Mouse (Mus musculus) embryo, embryonic 10 days (tissue): ENCODE results near the gene Taok1.

Experiments
- DNase-seq: peaks from one replicate; pipeline ENCODE4 v3.0.0-alpha.2; 2015; ENCODE audit warnings: low spot score

The Taok1 gene

DNA sequence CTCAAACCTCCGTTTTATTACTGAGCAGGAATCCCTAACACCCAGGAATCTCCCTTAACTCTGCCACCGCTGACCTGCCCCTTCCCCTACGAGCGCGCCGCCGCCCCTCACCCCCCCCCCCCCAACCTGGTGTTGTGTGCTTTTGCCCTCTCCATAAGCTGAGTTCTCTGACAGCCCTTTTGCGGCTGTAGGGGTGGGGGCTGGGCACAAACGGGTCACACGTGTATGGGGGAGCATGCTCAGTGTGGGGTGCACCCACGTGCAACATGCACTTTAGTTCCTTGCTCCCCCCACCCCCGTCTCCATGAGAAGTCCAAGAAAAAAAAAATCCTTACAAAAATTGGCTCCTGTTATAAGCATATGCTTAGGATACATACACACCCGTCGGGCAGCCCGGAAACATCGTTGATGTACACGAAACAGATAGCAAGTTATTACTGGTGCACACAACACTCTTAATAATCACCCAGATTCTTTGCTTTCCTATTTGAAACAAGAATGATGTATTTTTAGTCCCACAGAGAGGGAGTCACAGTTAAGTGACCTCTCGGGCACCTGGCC, 115.2 kb downstream of the Taok1 start:
- DNase-seq = no peak

DNA sequence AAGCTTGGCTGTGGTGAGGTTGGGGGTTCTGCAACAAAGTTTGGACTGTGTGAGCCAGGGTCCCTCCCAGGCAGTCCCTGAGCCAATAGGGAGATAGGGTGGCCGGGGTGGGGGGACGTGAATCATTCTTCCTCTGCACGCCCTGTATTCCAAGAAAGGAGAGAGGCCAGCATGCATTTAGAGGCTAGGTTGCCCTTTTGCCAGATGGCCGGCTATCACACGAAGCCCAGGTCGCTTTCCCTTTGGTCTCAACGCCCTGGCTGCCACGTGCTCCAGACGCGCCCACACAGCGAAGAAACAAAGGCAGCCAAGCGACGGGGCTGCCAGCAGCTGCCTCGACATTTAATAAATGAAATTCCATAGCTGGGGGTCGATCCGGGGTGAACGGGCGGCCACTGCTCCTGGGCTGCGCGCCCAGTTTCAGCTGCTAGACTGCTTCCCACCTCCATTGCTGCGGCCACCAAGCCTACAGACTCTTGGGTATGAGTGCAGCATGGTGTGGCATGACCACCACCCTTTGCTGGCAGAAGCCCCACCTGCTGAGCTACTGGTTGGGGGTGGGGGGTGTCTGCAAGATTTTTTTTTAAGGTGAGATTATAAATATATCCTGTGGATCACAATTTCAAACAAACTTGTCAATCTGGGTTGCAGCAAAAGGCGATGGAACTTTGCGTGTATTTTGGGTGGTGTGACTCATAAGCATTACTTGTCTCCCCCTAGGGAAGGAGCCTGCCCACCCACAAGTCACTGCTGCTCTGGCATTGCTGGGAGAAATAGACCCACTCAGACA, 115.9 kb downstream of the Taok1 start:
- peak; percentile 86 for DNase-seq

DNA sequence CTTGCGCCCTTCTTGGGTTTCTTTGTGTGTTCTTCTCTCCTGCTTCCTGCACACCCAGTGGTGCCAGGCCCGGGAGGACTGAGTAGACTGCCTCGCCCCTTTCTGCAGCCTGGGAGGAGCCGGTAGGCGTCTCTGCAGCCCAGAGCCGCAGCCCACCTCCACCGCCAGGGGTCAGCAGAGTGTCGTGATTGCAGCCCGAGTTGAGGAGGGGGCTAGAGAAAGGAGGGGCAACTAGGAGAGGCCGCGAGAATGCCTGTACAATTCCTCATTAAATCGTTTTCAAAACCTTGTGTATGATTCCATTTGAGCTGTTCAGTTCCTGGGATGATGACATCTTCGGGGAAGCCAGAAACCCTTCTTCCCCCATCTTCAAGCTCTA, 116.5 kb downstream of the Taok1 start:
- DNase-seq = peak; percentile 99

DNA sequence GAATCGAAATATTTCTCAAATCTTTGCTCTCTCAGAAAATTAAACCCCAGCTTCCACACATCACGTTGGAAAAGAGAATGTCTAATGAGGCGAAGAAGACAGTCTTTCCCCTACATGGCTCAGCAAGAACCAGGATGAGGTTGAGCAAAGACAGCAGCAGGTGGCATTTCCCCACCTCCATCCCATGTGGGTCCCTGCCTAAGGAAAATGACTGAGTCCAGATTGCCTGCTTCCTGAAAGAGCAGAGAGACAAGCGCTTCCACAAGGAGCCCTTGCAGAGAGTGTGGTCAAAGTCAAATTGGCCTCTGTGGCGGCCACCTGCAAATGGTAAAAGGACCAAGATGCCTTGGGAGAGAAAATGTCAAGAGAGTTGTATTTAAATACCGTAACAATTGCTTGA, 117.2 kb downstream of the Taok1 start:
- DNase-seq = no peak

DNA sequence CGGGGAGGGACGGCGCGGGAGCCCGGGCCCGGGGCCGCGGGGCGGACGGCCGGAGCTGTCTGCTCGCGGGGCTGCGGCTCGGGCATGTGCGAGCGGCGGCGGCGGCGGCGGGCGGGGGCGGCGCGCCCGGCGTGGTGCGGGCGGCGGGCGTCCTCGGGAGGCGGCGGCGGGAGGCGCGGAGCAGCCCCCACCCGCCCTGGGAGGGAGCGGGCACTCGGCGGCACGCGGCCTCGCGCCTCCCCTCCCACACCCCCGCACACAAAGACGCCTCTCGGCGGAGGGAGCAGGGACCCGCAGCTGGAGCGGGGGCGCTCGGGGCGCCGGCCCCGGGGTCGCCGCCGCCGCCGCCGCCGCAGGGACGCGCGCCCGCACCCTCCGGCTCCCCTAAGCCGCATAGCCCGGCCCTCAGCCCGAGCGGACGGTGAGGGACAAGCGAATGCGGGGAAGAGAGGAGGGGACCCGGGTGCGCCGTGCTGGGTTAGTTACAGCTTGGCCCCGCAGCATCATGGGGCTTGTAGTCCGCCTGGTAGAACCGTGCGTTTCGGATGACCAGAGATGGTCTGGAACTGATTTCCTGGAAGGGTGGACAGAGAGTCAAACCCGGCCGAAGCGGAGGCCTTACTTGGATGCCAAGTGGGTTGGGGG, 117.9 kb downstream of the Taok1 start, which contains the start of gene Ankrd13b:
TSS of gene Ankrd13b (minus strand) at position 88 of the 645 bp plus-strand sequence.
- peak; percentile 94 for DNase-seq

DNA sequence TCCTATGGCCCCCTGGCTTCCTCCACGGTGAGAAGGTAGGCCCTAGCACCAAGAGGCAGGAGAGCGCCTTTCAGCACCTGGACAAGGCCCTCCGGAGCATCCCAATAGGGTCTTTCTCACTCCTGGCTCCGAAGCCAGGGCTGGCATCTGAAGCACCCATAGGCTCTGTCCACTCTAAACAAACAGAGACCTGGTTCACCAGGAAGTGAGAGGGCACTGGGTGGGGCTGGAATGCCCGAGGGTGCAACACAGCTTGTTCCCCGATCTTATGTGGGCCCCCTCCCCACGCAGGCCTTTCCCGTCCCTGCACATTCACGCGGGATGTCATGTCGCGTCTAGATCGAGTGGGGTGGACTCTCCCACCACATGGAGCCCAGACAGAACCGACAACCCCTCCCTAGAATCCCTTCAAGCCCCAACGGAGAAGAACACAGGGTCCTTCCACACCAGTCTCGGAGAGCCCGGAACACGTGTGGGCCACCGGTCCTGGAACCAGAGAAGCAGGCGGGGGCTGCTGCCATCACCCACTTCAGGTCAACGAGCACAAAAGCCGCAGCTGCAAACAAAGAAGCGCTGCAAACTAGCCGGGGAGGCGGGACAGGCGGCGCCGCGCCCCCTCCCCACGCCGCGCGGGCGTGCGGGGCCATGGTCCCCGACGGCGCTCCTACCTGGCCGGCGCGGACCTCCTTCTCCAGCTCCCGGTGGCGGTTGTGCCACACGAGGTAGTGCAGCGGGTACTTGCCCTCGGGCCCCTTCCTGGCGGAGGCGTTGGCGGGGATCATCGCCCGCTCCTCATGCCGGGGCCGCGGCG, 118.6 kb downstream of the Taok1 start:
- DNase-seq = peak; percentile 51

DNA sequence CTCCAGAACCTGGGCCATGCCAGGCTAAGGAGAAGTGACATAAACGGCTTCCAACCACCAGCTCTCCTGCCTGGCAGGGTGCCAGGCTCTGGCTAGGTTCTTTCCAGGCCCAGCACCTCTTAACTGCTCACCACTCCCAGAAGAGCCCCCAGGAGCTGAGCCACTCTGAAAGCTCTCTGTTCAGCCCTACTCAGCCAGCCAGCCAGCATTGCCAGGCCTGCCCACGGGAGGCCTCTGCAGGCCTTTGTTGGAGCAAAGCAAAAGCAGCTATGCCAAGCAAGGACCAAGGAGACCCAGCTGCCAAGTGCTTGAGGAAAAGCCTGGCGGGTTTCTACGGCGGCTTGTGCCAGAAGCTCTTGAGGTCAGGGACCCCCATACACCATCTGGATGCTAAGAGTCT, 120.8 kb downstream of the Taok1 start:
- no peak for DNase-seq

DNA sequence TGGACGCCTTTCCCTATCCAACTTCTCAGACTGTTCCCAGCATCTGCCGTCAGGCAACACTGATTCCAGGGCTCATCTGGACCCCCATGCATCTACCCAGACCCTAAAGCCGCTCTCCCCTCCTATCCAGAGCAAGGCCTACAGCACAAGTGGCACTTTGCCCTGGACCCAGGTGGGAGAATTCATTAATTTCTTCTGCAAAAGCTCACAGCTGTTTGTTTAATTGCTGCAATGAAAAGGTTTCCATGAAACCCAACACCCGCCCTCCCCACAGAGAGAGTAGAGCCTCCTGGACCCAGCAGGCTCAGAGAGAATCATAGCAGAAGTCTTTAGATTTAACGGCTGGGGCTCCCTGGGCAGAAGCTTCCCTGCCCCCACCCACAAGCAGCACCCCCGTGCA, 122.4 kb downstream of the Taok1 start:
- DNase-seq = no peak

DNA sequence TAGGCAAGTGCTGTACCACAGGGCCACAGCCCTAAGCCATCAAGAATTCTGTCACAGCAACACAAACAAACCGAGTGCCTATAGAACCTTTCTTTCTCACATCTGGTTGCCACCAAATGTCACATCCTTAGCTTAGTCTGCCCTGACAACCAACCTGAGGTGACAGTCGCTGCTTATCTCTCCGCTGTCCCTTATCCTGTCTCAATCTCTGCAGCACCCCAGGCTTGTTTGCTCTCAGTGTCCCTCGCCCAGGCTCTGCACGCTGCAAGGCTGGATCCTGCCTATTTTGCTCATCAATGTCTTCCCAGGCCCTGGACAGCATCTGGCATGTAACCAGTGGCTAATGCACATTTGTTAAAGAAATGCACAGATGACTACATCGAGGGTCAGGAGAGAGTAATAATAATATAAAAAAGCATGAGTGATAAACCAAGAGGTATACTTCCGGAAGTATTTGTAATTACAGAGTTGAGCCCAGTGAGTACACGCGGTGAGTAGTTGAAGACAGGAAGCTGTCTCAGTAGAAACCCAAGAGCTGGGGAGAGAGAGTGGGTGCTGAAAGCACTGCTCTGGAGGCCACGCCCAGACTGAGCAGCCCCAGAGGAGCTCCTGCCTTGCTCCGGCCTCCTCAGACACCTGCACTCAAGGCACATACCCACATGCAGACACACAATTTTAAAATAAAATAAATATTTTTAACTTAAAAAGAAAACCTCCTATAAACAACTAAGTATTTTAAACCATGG, 123.9 kb downstream of the Taok1 start:
- no peak for DNase-seq

DNA sequence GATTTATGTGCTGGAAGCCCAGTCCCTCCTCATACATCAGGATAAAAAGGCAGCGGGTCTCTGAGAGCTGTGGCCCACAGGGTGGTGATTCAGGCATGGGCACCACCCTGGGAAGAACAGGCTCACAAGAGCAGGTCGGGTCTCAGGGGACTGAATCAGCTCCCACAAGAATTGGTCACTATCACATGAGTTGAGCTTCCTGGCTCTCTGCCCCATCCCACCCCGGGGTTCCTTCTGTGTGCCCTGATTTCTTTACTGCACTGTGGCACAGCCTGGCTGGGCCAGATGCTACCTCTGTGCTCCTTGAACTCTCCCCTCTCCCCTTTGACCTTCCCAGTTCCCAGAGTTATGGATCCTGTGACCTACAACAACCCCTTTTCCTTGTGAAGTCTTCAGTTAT, 124.6 kb downstream of the Taok1 start:
- DNase-seq = no peak
